Mouse (Mus musculus) adrenal gland, adult (tissue): ENCODE measurements around the gene Ypel3.
"Not testable (repeated sequence)": the region's sequence is repeated elsewhere in the genome, so short reads cannot be mapped to it uniquely, and the experiment has no call there.

Experiments used
- DNase-seq, 2 experiments: peaks; one replicate each; pipeline ENCODE4 v3.0.0; 2022 to 2023; ENCODE audit warnings: low spot score in 1 of 2; ENCODE audit not compliant: inconsistent age in 2 of 2

Gene Ypel3

DNA sequence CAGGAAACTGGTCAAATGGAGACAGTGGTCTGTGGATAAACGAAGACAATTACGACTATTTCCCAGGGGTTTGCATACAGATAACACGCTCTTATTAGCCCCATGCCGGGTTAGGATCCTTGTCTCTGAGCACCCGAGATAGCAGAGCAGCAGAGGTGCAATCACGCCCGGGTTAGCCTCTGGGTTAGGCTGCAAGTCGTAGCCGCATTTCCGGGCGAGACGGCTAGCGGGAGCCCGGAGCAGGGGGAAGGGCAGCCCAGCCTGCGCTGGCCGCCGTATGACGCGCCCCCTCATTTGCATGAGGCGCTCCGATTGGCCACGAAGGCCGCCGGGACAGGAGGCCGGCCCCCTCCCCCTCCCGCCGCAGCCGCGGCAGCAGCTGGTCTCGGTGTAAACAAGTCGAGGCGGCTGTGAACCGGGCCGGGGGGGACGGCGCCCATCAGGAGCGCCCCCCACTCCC, at the start of gene Ypel3:
TSS of gene Ypel3 (plus strand) at position 358 of the 460 bp plus-strand sequence.
- peak; percentile 98 for DNase-seq

DNA sequence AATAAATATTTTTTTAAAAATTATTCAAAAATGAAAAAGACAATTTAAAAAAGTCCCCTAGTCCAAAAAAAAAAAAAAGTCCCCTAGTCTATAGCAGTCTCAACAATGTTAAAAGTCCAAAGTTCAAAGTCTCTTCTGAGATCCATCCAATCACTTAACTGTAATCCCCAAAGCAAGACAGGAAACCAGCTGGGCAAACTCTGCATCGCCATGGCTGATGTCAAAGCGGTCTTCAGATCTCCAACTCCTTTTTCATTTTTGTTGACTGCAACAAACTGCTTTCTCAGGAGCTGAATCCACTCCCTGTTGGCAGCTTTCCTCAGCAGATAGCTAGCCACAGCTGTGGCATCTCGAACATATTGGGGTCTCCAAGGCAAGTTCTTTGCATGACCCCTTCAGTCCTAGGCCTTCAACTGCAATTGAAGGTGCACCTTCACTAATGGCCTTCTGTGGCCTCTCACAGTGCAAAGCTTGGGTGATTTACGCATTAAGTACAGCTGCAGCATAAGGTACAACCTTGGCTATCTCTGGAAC, 46.4 kb upstream of the Ypel3 start:
- DNase-seq: not testable (repeated sequence)

DNA sequence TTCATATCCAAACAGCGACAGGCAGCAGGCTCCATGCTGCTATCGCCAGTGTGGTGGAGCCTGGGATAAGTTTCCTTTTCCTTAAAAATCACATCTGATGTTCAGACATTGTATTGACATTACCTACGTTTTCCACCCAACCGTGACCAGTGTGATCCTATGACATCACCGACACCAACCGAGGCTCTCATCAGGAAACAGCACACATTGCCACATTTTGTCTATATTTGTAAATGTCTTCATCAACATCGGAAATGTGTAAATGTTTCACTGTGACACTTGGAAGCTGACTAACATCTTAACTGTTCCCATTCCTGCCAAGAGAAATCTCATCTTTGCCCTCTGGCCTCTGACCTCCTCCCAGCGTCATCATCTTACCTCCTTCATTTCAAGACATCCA, 40.6 kb upstream of the Ypel3 start:
- DNase-seq: no peak

DNA sequence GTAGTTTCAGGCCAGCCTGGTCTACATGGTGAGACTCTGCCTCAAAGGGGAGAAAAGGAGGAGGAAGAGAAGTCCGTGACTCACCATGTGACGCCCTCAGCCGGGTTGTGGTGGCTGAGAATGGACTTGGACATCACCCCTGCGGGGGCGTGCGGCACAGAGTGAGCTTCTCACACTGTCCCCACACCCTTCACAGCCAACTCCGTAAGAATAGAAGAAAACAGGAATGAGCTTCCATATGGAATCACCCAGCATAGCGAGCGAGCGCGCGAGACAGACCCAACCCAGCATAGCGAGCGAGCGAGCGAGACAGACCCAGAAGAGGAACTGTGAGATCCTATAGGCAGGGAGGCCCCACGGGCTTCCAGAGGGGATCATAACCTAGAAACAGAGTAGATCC, 37.2 kb upstream of the Ypel3 start:
- DNase-seq: no peak

DNA sequence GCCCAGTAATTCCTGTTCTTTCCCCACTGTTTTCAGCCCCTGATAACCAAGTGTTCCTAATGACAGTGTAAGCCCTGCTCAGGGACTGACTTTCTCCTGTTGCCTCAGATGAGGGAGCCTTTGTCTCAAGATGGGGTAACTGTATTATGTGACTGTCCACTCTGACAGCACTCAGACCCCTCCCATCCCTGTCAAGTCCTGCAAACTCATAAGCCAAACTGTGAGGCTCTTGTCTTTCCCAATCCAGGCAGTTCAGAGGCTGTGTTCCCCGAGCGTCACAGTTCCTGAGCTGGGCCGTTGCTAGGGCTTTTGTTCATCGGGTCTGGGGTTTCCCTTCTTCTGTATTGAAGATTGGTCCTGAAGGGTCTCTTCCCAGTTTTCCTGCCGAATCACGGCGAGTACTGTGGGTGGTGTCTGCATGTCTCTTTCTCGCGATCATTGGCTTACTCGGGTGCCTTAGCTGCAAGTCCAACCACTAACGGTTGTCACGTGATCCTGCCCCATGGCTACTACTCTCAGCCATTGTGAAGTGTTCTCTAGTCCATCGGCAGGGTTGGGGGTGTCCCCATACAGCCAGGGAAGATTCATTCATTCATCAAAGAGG, 36.5 kb upstream of the Ypel3 start:
- DNase-seq: no peak

DNA sequence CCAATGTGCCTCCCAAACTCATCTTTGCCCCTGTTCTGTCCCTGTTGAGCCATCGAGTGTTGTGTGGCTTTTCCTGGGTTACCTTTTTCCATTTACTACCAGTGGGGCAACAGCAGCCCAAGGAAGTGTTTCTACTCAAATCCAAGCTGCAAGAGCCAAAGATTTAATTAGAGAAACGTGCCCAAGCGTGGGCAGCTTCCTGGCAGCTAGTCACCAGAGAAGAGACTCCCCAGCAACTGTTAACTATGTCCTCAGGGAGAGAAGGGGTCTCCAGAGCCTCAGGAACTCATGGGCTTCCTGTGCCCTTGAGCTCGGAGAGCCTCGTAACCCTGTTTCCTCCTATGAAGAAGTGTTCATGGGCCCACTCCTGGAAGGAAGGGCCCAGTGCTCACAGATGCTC, 35.8 kb upstream of the Ypel3 start:
- DNase-seq: no peak

DNA sequence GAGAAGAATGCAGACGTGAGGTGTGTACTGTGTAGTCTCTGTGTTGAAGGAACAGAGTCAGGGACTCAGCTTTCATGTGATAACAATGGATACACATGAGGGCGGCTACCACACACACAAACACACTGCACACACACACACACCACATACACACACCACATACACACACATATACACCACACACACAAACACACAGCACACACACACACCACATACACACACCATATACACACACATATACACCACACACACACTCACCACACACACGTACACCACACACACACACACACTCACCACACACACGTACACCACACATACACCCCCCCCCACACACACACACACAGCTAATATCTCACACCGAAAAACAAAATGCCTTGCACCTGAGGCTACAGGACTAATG, 35.3 kb upstream of the Ypel3 start:
- no peak for DNase-seq

DNA sequence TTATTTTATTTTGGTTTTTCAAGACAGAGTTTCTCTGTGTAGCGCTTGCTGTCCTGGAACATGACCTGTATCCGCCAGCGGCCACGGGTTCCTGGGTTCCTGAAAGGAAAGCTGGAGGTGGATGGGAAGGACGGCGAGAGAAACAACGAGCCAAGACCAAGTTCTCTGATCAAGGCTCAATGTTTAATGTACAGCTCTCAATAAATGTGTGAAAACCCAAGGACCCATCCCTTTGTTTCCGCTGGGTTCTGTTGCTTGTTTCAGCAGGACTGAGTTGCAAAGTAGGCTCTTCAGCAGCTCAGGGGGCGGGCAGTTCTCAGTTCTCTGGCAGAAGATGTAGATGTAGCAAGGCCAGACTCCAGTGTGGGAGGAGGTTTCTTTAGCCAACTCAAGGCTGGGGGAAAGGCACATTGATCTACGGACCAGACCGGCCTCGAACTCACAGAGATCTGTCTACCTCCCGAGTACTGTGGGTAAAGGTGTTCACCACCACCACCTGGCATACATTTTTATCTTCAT, 34.7 kb upstream of the Ypel3 start:
- DNase-seq: no peak

DNA sequence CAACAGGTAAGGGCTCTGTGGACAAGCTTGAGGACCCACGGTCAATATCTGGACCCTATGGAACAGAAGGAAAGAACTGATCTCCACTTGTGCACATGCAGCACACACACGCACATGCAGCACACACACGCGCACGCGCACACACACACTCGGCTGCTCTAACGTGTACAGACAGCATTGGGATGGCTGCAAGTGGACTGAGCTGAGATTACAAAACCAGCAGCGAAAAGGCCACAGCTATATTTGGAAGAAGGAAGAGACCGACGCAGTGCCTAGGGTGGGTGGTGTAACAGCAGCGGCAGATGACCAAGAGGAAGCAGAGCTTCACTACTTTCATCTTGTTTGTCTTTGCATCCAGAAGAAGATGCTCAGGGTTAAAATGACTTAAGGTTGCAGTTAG, 30.7 kb upstream of the Ypel3 start:
- DNase-seq: no peak

DNA sequence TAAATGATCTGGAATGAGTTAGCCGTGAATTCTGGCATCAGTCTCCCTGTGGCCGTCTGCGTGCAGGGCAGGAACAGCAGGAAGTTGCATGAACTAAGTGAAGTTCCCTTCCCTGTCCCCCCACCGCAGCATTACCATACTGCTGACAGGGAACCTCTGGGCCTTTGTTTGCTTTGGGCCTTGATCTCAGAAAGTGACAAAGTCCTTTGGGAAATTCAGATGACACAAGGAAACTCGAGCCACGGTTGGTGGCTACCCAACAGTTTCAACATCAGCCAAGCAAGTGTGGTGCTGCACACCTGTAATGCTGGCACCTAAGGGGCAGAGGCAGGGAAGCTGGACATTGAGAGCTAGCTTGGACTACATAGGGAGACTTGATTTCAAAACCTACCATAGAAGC, 30.0 kb upstream of the Ypel3 start:
- no peak for DNase-seq

DNA sequence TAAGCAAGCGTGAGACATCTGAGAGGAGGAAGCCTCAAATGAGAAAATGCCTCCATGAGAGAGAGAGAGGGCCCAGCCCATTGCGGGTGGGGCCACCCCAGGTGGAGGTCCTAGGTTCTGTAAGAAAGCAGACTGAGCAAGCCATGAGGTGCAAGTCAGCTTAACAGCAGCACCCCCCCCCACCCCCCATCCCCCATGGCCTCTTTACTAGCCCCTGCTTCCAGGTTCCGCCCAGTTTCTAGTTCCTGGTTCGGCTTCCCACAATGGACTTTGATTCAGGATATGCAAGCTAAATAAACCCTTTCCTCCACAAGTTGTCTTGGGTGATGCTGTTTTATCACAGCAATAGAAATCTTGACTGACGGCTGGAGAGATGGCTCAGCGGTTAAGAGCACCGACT, 27.9 kb upstream of the Ypel3 start:
- DNase-seq: no peak

DNA sequence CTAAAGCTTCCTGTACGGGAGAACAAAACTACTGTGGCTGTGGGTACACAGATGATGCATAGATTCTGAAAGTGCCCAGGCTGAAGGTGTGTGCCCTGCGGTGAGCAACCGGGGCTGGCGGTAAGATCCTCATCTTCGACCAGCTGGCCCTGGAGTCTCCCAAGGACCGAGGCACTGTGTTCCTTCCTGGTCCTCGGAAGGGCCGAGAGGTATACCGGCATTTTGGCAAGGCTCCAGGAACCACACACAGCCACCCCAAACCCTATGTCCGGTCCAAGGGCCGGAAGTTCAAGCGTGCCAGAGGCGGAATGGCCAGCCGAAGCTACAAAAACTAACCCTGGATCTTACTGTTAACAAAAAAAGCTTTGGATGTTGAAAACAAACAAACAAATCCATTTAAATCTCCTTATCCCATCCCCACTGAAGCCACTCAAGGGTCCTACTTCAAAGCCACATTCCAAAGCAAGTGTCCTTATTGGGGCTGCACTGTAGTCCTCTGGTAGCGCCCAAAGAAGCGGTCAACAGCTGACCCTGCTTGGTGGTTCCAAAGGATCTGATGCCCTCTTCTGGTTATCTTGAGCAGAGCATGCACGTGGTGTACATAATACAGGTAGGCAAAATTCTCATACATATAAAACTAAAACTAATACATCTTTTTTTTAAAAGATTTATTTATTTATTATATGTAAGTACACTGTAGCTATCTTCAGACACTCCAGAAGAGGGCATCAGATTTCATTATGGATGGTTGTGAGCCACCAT, 27.0 kb upstream of the Ypel3 start:
- DNase-seq: no peak

DNA sequence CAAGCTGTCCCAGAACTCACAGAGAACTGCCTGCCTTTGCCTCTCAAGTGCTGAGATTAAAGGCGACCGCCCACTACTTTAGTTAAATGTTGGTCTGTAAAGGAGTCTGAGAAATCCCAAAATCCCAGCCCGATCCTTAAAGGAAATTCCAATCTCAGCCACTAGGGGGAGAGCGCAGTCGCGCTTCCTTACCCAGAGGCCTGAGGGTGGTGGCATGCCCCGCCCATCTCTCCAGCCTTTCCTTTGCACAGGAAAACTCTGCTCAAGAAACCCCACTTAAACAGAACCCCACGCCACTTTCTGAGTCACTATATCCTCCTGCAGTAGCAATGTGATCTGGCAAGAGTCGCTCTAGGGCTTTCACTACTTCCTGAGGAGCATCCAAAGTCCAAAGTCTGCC, 21.9 kb upstream of the Ypel3 start:
- peak; percentile 72 to 93 for DNase-seq

DNA sequence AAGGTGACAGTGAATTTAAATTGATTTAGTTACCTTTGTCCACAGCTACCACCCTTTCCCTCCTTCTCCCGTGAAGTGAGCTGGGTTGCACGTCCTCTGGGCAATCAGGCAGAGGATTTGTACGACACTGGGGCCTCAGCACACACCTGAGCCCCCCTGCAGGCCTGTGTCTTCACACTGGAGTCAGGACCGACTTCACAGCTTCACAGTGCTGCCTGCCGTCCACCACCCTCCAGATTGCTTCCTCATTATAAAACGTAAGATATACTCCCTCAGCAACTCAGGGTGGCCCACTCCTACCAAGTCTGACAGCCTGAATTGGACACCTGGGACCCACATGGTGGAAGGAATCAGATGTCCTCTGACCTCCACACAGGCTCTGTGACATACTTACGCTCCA, 18.2 kb upstream of the Ypel3 start:
- DNase-seq: peak in 1 of 2 experiments; percentile 29

DNA sequence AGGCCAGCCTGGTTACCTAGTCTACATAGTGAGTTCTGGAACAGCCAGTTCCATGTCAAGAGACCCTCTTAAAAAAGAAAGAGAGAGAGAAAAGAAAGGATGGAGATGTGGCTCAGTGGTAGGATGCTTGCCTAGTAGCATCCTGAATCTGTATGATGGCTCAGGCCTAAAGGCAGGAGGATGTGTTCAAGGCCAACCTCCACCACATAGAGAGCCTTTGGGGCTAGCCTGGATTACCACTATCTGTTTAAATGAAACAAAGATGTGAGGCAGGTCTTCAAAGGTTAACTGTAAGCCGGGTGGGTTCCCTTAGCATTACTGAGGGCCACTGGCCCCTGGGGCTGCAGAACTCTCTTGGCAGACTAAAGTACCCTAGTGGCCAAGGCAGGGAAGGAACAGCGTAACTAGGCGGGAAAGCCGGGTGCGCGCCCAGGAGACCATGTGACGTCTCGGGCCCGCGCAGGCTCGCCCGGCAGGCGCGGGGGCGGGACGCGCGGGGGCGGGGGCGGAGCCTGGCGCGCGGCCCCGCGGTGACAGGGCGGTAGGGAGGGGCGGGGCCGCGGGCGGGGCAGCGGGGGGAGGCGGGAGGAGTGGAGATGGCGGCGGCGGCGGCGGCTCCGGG, 17.6 kb upstream of the Ypel3 start, which contains the start of gene Mapk3:
TSS of gene Mapk3 (plus strand) at position 552 of the 622 bp plus-strand sequence.
- peak; percentile 93 to 96 for DNase-seq

DNA sequence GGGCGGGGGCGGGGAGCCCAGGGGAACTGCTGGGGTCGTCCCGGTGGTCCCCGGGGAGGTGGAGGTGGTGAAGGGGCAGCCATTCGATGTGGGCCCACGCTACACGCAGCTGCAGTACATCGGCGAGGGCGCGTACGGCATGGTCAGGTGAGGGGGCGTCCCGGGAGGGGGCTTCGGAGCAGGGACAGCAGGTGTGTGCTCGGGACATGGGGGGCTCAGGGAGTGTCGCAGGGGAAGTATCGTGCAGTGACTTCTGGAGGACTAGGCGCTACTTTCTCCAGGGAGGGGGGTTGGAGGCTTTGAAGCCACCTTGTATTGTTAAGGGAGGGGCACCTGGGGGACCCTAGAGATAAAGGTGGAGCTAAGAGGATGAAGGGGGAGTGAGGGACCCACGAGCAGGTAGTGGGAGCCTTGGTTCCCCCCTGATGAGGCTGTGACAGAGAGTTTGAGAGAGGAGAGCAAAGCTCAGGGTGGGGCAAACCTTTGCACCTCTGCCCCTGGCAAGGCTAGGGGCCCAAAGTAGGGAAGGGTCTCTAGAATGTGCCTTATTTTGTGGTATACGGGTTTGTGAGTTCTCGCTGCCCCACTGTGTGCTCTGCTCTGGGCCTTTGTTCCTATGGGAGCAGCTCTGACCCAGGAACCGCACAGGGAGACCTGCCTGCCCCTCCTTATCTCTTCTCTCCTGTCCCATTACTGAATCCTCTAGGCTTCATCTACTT, 16.9 kb upstream of the Ypel3 start:
- no peak for DNase-seq

DNA sequence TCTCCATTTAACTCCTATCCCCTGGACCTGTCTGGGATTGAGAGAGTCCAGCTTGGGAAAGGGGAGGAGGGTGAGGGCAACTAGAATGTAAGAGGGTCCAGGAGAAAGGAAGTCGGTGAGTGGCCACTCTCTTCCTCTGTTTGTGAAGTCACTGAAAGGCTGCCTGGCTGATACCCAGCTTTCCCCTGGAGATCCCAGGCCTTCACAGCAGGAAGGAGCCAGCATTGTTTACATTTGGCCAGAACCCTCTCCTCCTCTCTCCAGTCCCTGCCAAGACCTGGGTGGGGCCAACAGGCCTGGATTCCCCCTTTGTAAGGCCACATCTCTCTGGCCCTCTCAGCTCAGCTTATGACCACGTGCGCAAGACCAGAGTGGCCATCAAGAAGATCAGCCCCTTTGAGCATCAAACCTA, 16.4 kb upstream of the Ypel3 start:
- DNase-seq: peak; percentile 72 to 89

DNA sequence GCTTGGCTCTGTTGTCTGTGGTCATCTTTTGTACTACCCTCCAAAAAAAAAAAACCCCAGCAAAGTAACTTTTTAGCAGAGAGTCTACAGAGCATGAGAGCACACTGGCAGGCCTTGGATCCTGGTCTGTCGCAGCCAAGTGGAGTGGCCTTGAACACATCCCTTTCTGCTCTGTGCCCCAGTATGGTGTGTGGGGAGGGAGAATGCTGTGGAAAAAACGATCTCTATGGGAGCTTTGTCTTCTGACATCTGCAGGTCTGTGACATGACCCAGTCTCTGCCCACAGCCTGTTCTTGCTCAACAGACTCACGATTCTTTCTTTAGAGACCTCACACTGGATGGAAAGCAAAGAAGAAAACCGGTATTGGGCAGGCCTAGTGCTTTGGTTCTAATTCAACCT, 15.8 kb upstream of the Ypel3 start:
- peak; percentile 65 to 80 for DNase-seq

DNA sequence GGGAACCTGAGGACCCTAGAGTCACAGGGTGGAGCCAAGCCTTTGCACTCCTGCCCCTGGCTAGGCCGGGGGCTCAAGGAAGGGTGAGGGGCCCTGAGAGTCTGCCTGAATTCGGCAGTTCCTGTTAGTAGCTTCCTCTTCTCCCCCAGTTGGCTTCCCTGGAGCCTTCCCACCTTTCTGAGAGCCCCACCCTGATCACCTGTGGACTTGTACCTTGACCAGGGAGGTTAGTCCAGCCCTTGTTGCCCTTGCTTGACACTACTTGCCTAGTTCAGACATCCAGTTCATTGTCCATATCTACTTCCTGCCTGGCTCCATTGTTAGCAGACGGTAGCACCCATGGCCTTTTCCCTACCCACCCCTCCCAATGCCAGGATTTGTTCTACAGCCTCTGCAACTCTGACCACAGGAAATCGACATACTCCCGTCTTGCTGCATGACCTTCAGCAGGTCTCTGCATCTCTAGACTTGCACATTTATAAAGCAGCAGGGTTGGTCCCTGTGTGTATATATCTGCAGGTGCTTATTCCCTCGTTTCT, 15.2 kb upstream of the Ypel3 start:
- DNase-seq: peak in 1 of 2 experiments; percentile 43

DNA sequence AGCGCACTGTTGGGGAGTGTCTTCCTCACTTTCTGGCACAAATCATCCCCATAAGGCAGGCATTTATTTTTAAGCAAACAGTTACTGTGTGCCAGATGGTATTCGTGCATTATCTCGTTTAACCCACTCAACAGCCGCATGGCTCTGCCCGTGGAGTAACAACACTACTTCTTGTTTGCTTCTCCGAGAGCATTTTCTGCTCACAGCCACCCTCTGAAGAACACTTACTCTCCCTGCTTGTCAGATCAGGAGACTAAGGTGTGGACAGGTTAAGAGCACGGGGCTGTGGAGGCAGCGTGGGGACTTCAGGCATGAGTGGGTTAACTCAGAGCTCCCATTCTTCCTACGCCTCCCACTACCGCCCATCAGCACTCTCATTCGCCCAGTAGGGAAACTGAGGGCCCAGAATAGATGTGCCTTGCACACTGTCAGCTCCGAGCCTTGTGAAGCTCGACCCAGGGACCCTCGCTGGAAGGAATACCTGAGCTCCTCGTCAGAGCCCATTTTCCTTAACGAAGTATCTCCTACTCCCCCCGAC, 14.2 kb upstream of the Ypel3 start:
- DNase-seq: peak in 1 of 2 experiments; percentile 29
